Mouse (Mus musculus): Measurements from ENCODE around the gene Mb21d2.

Gene Mb21d2

DNA sequence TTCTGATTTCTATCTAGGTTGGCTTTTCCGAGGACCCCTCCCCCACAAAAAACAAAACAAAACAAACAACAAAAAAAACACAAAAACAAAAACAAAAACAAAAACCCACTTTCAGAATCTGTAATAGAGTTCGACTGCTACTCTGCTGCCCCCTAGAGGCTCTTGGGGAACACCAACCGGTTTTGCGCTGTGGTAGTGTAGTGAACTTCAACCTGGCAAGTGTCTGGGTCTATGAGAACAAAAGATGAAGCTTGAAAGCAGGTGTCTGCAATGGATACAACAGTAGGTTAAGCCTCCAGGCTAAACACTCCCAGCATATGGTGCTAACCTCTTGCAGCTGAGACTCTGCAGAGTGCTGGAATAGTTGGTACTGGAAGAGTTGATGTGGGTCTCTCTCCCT is 136.4 kb downstream of the Mb21d2 start:
- DNase-seq (ENCODE audit: low read depth, low spot score): no peak
